Mouse (Mus musculus): Measurements from ENCODE around the gene E2f6. TPM values are rescaled to one million over a fixed set of nuclear protein-coding genes. Genes with fewer than 3 reads are reported as not detected.

Gene E2f6
- polyA plus RNA-seq, 1 experiment from 2014 or later = 11.7 TPM

DNA sequence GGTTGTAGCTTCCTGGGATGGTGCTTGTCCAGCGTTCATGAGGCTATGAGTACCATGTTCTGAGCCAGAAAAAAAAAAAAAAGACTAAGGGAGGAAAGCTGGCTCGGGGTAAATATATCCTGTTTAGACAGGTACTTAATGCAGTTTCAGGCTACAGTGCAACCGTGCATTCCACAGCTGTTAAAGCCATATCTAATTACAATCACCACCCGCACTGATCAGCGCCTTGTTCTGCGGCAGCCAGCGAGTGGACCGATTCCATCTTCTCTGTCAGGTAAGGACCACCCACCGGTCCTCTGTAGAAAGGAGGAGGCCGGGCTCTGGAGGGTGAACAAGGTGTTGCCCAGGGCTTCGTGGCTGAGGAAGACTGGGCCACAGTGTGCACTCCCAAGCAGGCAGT is 23.9 kb downstream of the E2f6 start:
- 65% methylated on average over 11 of the region's 11 CpGs for WGBS
- 0 out of 2 replicates have a peak, but pooled peaks cover 3% of the 10 kb centered on the region for H3K9me3 ChIP-seq (ENCODE audit: control insufficient read depth)
- no peak for ATAC-seq
- no peaks in the 10 kb centered on the region for H3K27me3 ChIP-seq (replicated peaks; ENCODE audit: control insufficient read depth, insufficient read depth, low read length)
- no peaks in the 10 kb centered on the region for H3K4me1 ChIP-seq (replicated peaks; ENCODE audit: control insufficient read depth, insufficient read depth, low read length)
- no peak overlapping the region for H3K4me2 ChIP-seq (replicated peaks; ENCODE audit: low read depth)
- no peaks in the 10 kb centered on the region for H3K36me3 ChIP-seq (ENCODE audit: control insufficient read depth, insufficient read depth)
- H3K27ac ChIP-seq (ENCODE audit: low read depth, low read length) = no peak overlapping the region
- H3K9ac ChIP-seq (ENCODE audit: low read depth, low read length) = no peak overlapping the region
- no peak for TF ChIP-seq CTCF (IDR thresholded peaks at IDR 0.05; ENCODE audit: low read depth)
- no peak overlapping the region for H3K4me3 ChIP-seq (ENCODE audit: low read depth, low read length)

DNA sequence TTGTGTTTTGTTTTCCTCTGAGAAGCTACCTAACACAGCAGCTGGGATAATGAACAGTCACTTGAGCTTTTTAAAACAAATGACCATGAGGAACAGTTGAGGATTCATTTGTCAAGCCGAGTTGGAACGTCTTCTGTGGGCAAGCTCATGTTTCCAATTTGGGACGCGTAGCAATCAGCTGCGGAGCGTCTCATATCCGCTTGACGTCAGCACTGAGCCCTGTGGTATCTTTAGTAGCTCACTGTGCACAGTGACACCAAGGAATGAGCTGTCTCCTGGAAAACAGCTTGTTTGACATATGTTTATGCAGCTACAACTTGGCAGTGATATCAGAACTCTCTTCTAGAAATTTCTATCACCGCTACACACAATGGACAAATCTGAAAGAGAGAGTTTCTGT is 25.4 kb downstream of the E2f6 start:
- Histone ChIP-seq H3K4me1 (replicated peaks; ENCODE audit: control insufficient read depth, insufficient read depth, low read length) (no peaks in the 10 kb centered on the region), H3K4me2 (replicated peaks; ENCODE audit: low read depth) (no peak overlapping the region), H3K9me3 (ENCODE audit: control insufficient read depth) (0 out of 2 replicates have a peak, but pooled peaks cover 3% of the 10 kb centered on the region), H3K27me3 (replicated peaks; ENCODE audit: control insufficient read depth, insufficient read depth, low read length) (no peaks in the 10 kb centered on the region), H3K4me3 (ENCODE audit: low read depth, low read length) (no peak overlapping the region), H3K9ac (ENCODE audit: low read depth, low read length) (no peak overlapping the region), H3K36me3 (ENCODE audit: control insufficient read depth, insufficient read depth) (no peaks in the 10 kb centered on the region), H3K27ac (ENCODE audit: low read depth, low read length) (no peak overlapping the region)
- no peak for ATAC-seq
- TF ChIP-seq CTCF (IDR thresholded peaks at IDR 0.05; ENCODE audit: low read depth) = peak; percentile 36
- WGBS = 67% methylated on average over 9 of the region's 9 CpGs

DNA sequence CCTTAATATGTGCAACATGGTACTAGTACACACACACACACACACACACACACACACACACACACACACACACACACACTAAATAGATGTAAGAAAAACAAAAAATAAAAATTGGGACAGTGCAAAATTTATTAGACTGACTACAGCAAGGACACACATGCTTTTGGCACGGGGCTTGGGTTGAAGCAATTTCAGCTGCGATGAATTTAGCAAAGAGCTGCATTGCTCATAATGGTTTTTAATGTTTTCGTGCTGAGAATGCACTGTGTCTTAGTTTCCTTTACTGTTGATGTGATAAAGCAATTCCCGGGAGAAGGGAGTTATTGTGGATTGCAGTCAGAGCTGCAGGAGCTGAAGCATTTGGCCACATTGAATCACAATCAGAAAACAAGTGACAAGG is 27.0 kb downstream of the E2f6 start:
- 86% methylated on average over 4 of the region's 4 CpGs for WGBS
- Histone ChIP-seq H3K36me3 (ENCODE audit: control insufficient read depth, insufficient read depth) (no peaks in the 10 kb centered on the region), H3K4me3 (ENCODE audit: low read depth, low read length) (no peak overlapping the region), H3K4me2 (replicated peaks; ENCODE audit: low read depth) (no peak overlapping the region), H3K9ac (ENCODE audit: low read depth, low read length) (no peak overlapping the region), H3K9me3 (ENCODE audit: control insufficient read depth) (0 out of 2 replicates have a peak, but pooled peaks cover 3% of the 10 kb centered on the region), H3K27me3 (replicated peaks; ENCODE audit: control insufficient read depth, insufficient read depth, low read length) (no peaks in the 10 kb centered on the region), H3K27ac (ENCODE audit: low read depth, low read length) (no peak overlapping the region), H3K4me1 (replicated peaks; ENCODE audit: control insufficient read depth, insufficient read depth, low read length) (0 out of 2 replicates have a peak, but pooled peaks cover 3% of the 10 kb centered on the region)
- no peak for ATAC-seq
- no peak for TF ChIP-seq CTCF (IDR thresholded peaks at IDR 0.05; ENCODE audit: low read depth)

DNA sequence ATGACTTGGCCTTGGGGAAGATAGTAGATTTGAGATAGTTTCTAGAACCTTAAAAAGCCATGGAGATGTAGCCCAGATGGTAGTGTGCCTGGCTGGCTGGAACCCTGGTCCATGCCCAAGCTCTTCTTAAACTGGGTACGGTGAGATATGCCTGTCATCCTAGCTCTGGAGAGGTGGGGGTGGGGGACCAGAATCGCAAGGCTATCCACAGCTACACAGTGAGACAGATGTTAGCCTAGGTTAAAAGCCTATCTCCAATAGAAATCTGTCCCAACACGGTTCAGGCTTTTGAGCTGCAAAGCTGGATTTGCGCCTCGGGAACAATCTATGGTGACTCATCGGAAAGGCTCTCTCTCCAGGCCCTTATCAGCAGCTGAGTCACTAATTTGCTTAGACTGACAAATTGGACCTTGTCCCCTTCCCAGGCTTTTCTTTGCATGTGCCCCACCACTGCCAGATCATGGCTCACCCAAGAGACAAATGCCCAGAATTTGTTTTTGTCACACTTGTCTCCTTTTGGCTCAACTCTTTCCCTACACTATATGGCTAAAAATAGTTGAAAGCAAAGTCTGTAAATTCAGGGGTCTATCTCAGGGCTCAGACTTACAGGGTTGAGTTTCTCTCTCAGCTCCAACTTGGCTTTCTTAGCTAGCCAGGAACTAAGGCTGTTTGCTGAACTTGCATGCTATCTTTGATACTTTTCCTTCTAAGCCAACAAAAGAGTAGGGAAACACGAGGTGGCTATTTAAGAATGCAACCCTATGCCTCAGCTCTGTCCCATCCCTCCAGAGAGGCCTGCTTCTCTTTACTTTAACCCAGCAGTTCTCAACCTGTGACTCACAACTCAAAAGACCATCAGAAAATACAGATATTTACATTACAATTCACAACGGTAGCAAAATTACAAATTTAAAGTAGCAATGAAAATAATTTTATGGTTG is 30.3 kb downstream of the E2f6 start:
- TF ChIP-seq CTCF (IDR thresholded peaks at IDR 0.05; ENCODE audit: low read depth) = no peak
- Histone ChIP-seq H3K4me1 (replicated peaks; ENCODE audit: control insufficient read depth, insufficient read depth, low read length) (0 out of 2 replicates have a peak, but pooled peaks cover 3% of the 10 kb centered on the region), H3K27me3 (replicated peaks; ENCODE audit: control insufficient read depth, insufficient read depth, low read length) (no peaks in the 10 kb centered on the region), H3K36me3 (ENCODE audit: control insufficient read depth, insufficient read depth) (no peaks in the 10 kb centered on the region), H3K4me2 (replicated peaks; ENCODE audit: low read depth) (no peak overlapping the region), H3K9ac (ENCODE audit: low read depth, low read length) (no peak overlapping the region), H3K9me3 (ENCODE audit: control insufficient read depth) (0 out of 2 replicates have a peak, but pooled peaks cover 3% of the 10 kb centered on the region), H3K4me3 (ENCODE audit: low read depth, low read length) (no peak overlapping the region), H3K27ac (ENCODE audit: low read depth, low read length) (peak overlapping the region; percentile 71)
- 26% methylated on average over 8 of the region's 8 CpGs for WGBS
- ATAC-seq = peak; percentile 94

DNA sequence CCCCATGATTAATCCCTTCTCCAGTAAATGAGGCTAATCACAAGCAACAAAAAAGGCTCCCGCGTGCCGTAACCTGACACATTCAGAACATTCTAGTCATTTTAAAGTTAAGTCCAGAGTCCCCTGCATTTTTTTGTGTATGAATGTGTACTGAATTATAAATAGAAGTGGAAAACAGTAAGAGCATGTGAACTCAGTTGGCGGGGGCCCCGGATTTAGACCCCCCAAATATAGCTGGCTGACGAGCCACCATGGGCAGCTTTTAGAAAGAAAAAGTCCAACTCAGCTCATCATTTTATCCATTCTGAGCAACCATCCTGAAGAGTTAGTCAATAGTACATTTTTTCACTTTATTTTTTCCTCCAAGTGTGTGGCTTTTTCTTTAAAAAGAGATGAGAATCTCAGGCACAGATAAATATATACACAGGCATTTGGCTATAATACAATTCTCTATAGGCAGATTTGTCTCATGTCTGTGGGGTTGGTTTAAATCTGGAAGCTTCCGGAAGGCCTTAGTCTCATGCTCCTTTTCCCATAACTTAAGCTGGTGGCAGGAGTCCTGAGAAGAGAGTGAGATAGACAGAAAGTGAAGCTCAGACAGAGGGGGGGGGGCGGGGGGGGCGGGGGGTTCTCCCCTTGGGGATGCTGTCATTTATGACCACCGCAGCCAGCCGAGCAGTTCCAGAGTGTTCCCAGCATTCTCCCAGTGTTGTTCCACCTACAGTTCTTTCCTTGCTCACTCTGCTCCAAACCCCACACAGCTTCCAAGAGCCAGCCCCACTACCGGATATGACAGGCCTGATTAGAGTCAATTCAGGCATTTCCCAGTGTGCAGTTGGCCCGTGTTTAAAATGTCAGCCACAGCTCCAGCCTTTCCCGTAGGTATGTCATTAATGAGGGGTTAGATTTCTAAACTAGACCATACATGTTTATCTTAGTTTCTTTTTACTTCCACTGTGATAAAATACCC is 34.1 kb downstream of the E2f6 start:
- Histone ChIP-seq H3K4me3 (ENCODE audit: low read depth, low read length) (no peak overlapping the region), H3K36me3 (ENCODE audit: control insufficient read depth, insufficient read depth) (no peaks in the 10 kb centered on the region), H3K27ac (ENCODE audit: low read depth, low read length) (no peak overlapping the region), H3K4me2 (replicated peaks; ENCODE audit: low read depth) (no peak overlapping the region), H3K27me3 (replicated peaks; ENCODE audit: control insufficient read depth, insufficient read depth, low read length) (no peaks in the 10 kb centered on the region), H3K4me1 (replicated peaks; ENCODE audit: control insufficient read depth, insufficient read depth, low read length) (0 out of 2 replicates have a peak, but pooled peaks cover 3% of the 10 kb centered on the region), H3K9ac (ENCODE audit: low read depth, low read length) (no peak overlapping the region), H3K9me3 (ENCODE audit: control insufficient read depth) (no peaks in the 10 kb centered on the region)
- no peak for ATAC-seq
- 54% methylated on average over 12 of the region's 14 CpGs for WGBS
- no peak for TF ChIP-seq CTCF (IDR thresholded peaks at IDR 0.05; ENCODE audit: low read depth)

Measured in intestine, postnatal 0 days (tissue).